Mouse (Mus musculus) testis, postnatal 14 days (tissue): ENCODE data around the gene Retreg1.

ENCODE experiments used
- DNase-seq: peaks from one replicate; pipeline ENCODE4 v3.0.0; 2021; ENCODE audit warnings: low spot score

Gene Retreg1

GRCm38 (mm10) chr15:25880192-25880591 is 37.2 kb downstream of the Retreg1 start:
- DNase-seq, result no peak

DNA sequence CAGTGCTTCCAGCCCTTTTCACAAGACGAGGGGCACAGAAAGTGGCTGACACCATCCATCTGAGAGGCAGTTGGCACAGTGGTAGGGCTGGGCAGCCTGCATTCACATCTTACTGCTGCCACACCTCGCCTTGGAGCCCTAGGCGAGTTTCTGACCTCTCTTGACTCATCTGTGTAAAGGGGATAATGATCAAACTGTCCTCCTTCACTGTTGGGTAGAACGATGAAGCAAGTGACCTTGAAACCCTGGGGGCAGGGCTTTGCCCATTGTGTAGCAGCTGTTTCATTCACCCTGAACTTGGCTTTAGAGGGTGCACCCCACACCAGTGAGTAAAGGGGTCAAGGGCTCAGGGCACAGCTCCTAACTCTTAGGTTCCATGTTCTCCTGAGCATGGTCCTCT is 39.0 kb downstream of the Retreg1 start:
- no peak for DNase-seq

DNA sequence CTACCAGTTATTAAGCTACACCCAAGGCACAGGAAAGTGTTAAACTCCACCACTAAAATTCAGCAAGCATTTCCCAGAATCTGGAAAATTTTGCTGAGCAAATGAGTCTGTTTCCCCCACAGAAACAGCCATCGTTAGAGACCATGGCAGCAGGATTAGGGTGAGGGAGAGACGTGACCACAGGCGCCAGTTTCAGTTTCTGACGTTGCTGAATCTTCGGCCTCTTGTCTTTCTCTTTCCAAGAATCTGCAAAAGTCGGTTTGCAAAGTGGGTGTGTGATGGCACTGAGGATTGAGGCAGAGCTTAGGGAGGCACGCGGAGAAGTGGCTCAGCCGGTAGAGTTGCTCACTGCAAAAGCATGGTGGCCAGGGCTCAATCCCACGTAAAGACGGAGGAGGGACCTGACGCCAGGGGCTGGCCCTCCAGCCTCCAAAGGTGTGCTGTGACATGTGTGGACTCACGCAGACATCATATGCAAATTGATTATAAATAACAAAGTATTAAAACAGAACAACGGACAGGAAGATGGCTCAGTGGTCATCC is 41.5 kb downstream of the Retreg1 start:
- DNase-seq, result no peak

GRCm38 (mm10) chr15:25886581-25887011 is 43.6 kb downstream of the Retreg1 start:
- DNase-seq, result peak; percentile 75

GRCm38 (mm10) chr15:25889927-25890326 is 46.9 kb downstream of the Retreg1 start:
- DNase-seq, result no peak

DNA sequence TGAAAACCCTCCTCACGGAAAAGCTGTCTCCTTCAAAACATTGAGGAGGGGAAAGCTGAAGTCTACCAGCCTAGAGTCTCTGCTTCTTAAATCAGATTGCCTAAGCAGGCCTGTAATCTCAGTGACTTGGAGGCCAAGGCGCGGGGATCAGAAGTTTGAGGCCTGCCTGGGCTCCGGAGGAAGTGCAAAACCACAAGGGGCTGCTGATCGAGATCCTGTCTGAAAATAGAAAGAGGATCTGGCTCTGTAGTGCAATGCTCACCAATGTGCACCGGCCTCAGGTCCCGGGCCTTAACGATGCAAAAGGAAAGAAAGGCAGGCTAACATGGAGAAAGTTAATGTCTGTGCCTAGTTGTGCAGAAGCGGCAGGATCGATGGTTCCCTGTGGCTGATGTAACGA is 48.6 kb downstream of the Retreg1 start:
- no peak for DNase-seq

GRCm38 (mm10) chr15:25893327-25893726 is 50.3 kb downstream of the Retreg1 start:
- no peak for DNase-seq

DNA sequence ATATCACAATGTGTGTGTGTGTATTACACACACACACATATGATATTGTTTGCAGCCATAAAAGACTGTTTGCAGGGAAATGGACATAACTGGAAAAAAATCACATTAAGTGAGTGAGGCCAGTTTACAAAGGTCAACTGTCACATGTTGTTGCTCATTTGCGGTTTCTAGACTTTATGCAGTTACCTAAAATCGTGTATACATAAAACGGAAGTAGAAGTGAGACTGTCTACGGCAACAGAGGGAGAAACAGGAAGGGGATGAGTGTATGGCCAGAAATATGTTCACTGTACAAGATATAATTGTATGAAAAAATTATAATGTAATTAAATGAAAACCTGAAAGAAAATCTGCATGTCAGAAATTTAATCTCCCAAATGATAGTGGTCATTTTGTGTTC is 53.8 kb downstream of the Retreg1 start:
- no peak for DNase-seq

DNA sequence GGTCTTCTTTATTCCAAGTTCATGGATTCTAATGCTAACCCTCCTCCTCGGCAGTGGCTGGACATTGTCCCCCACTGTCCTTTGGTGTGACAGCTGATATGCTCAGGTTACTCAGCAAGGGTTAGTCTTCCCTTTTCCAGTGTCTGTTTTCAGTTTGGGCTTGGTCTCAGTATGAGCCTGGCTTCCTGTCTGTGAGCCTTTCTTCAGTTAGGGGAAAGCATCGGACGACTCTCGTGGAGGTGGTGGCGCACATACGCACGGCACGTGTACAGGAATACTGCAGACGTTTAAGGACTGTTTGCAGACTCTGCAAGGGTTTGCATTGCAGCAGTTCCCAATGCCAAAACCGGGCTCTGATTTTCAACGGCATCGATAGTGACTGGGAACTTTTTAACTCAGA is 54.6 kb downstream of the Retreg1 start:
- DNase-seq, result no peak

- DNase-seq, result no peak
Observed at GRCm38 (mm10) chr15:25899021-25899420, 56.0 kb downstream of the Retreg1 start.

GRCm38 (mm10) chr15:25900540-25900939 is 57.6 kb downstream of the Retreg1 start:
- DNase-seq, result peak; percentile 66

GRCm38 (mm10) chr15:25902931-25903615 is 60.1 kb downstream of the Retreg1 start:
- no peak for DNase-seq

GRCm38 (mm10) chr15:25904435-25905021 is 61.5 kb downstream of the Retreg1 start:
- DNase-seq, result no peak

- DNase-seq, result no peak
Observed at GRCm38 (mm10) chr15:25909783-25910494, 67.0 kb downstream of the Retreg1 start.

- DNase-seq, result no peak
Observed at GRCm38 (mm10) chr15:25910495-25910865, 67.5 kb downstream of the Retreg1 start.

DNA sequence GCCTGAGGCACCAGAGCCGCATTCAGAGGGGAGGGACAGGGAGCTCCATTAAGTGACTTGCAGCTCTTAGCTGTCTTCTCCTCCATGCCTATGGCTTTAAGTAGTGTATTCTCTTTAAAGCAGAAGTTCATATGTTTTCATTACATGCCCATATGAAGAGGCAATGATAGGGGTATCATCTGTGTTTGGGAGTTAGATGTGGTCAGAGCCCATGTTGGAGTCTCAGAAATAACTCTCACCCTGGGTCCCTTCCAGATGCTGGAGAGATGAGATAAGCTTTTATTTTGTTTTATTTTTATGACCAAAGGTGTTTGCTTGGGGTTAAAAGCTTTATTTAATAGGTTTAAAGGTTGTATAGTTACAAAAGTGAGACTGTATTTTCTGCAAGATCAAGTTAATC is 67.9 kb downstream of the Retreg1 start:
- no peak for DNase-seq

DNA sequence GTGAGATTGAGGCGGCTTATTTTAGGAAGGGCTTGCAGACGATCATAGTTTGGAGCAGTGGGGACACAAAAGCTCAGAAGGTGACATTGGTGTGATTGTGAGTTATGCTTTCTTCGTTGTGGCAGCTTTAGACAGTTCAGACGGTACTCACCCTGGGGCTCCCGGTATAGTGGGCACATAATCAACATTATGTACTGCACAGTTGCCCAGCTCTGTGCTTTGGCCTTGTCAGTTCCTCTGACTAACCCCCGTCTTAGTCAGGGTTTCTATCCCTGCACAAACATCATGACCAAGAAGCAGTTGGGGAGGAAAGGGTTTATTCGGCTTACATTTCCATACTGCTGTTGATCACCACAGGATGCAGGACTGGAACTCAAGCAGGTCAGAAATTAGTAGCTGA is 69.9 kb downstream of the Retreg1 start:
- no peak for DNase-seq

- DNase-seq, result no peak
Observed at GRCm38 (mm10) chr15:25913659-25914058, 70.7 kb downstream of the Retreg1 start.

DNA sequence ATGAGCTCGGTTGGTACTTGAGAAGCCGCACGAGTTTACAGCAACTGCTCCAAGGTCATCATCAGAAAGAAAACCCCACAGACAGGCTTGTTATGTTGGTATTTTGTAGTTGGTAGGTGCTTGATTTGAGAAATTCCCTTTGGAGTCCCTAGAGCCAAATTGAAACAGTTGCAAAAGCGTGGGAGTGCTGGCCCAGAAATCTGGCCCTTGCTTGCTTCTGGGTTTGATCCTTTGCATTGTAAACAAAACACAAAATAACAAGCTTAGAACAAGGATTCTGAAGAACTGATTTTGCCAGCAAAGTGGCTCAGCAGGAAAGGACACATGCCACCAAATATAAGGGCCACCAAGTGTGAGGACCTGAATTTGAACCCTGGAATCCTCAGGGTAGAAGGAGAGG is 71.2 kb downstream of the Retreg1 start:
- no peak for DNase-seq

- no peak for DNase-seq
Observed at GRCm38 (mm10) chr15:25915013-25915412, 72.0 kb downstream of the Retreg1 start.

- DNase-seq, result no peak
Observed at GRCm38 (mm10) chr15:25915574-25916205, 72.7 kb downstream of the Retreg1 start.

- DNase-seq, result no peak
Observed at GRCm38 (mm10) chr15:25916252-25916651, 73.3 kb downstream of the Retreg1 start.

GRCm38 (mm10) chr15:25918641-25919040 is 75.7 kb downstream of the Retreg1 start:
- DNase-seq, result peak; percentile 44
